Mouse (Mus musculus): ENCODE measurements at regions not wholly inside any gene's neighbourhood (a gene's known extent, or its start where the extent isn't known, plus 50 kb on each side); places are given as distances from the start of the nearest gene placed in this dataset.

DNA sequence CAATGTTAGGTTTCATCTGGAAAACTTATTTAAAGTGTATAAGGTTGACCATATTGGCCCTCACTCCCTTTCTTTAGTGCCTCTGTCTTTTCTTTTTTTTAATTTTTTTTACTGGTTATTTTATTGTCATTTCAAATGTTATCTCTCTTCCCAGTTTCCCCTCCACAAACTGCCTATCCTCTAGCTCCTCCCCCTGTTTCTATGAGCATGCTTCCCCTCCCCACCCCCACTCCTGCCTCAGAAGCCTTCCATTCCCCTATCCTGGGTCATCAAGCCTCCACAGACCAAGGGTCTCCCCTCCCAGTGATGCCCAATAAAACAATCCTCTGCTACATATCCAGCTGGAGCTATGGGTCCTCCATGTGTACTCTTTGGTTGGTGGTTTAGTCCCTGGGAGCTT is 2134.9 kb upstream of the Lrrc6 start:
- H3K36me3 ChIP-seq: no peaks in the 10 kb centered on the region

DNA sequence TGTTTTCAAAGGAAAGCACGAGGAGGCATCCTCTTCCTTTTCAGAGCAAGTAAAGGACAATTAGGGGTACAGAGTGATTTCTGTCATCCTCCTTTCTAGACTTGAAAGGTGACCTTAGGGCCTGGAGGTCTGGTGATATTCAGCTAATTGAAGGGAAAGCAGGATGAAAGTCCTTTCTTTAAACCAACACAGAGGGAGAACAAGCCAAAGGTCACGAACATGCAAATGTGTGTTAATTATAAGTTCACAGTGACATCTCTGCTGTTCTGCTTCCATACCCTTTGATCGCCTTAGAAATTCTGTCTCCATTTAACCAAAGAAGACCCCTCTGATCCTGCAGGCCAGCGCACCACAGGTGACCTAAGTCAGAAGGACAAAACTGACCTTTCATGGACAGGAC is 2126.3 kb upstream of the Lrrc6 start:
- Histone ChIP-seq H3K4me3 (replicated peaks) (no peak overlapping the region), H3K27ac (no peak overlapping the region), H3K4me2 (no peak overlapping the region), H3K4me1 (replicated peaks) (no peaks in the 10 kb centered on the region), H3K27me3 (no peaks in the 10 kb centered on the region), H3K9ac (replicated peaks) (no peak overlapping the region), H3K9me3 (no peaks in the 10 kb centered on the region), H3K36me3 (no peaks in the 10 kb centered on the region)
- no peak for ATAC-seq (ENCODE audit: insufficient number of reproducible peaks, insufficient read depth, low FRiP score, low TSS enrichment, low read depth)
- 60% methylated on average over 4 of the region's 4 CpGs for WGBS

More for the DNA sequence above, 2134.9 kb upstream of the Lrrc6 start:
- no peaks in the 10 kb centered on the region for H3K9me3 ChIP-seq
- no peaks in the 10 kb centered on the region for H3K4me1 ChIP-seq (replicated peaks)
- no peak for ATAC-seq (ENCODE audit: insufficient number of reproducible peaks, insufficient read depth, low FRiP score, low TSS enrichment, low read depth)
- no peak overlapping the region for H3K27ac ChIP-seq
- H3K9ac ChIP-seq (replicated peaks): no peak overlapping the region
- H3K4me2 ChIP-seq: no peak overlapping the region
- H3K27me3 ChIP-seq: no peaks in the 10 kb centered on the region
- H3K4me3 ChIP-seq (replicated peaks): no peak overlapping the region

DNA sequence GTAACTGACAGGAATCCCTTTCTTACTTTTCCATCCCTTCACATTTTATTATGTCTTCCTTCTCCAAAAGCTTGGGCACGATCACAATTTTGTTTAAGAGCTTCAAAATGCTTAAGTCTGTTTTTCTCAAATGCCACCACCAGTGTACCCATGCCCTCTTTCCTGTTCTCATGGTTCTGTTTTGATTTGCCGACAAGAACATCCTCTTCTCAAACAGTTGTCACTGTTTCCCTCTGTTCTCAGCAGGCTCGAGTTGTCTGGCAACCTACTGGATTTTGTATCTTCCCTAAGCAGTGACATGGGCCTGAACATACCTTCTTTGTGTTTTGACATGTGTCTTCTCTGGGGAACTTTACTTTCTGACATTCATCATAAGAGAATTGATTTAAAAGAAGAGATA is 2124.1 kb upstream of the Lrrc6 start:
- H3K27me3 ChIP-seq: no peaks in the 10 kb centered on the region
- no peak overlapping the region for H3K4me3 ChIP-seq (replicated peaks)
- no peaks in the 10 kb centered on the region for H3K4me1 ChIP-seq (replicated peaks)
- H3K36me3 ChIP-seq: no peaks in the 10 kb centered on the region
- no peaks in the 10 kb centered on the region for H3K9me3 ChIP-seq
- no peak overlapping the region for H3K4me2 ChIP-seq
- no peak overlapping the region for H3K9ac ChIP-seq (replicated peaks)
- no peak for ATAC-seq (ENCODE audit: insufficient number of reproducible peaks, insufficient read depth, low FRiP score, low TSS enrichment, low read depth)
- 71% methylated on average over 3 of the region's 3 CpGs for WGBS
- H3K27ac ChIP-seq: no peak overlapping the region

DNA sequence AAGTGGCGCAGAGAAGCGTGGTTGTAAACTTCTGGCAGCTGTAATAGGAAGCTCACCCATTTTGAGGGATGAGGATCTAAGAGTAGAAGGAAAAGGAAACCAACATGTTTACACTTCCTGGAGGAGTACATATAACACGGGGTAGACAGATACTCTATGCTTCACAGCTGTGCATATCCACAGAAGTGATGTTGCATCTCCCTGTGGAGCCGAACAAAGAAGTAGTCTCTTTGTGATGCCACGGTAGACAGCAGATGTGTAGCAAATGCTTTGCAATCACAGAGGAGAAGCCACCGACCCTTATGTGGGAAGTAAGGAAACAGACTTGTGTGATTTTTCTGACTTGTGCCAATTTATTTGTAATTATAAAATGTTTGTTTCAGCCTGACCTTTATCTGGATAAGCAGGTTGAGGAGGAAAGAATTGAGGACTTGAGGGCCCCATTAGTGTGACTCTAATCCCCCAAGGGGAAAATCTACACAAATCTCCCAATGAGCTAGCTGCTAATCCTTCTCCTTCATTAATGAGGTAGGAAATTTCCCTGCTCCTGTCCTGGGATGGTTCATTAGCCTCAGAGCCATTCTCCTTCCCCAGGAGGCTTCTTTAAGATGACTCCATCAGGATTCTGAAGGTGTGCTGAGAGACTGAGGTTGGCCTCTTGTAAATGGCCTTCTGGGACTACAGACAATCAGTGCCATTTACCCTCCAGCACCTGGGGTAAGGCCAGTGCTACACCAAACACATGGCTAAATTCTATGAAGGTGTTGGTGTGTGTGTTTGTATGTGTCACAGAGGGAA is 2119.9 kb upstream of the Lrrc6 start:
- H3K4me2 ChIP-seq: no peak overlapping the region
- no peaks in the 10 kb centered on the region for H3K9me3 ChIP-seq
- no peak overlapping the region for H3K9ac ChIP-seq (replicated peaks)
- ATAC-seq (ENCODE audit: insufficient number of reproducible peaks, insufficient read depth, low FRiP score, low TSS enrichment, low read depth): no peak
- WGBS: 77% methylated on average over 6 of the region's 6 CpGs
- no peaks in the 10 kb centered on the region for H3K4me1 ChIP-seq (replicated peaks)
- no peaks in the 10 kb centered on the region for H3K27me3 ChIP-seq
- no peaks in the 10 kb centered on the region for H3K36me3 ChIP-seq
- no peak overlapping the region for H3K27ac ChIP-seq
- no peak overlapping the region for H3K4me3 ChIP-seq (replicated peaks)

DNA sequence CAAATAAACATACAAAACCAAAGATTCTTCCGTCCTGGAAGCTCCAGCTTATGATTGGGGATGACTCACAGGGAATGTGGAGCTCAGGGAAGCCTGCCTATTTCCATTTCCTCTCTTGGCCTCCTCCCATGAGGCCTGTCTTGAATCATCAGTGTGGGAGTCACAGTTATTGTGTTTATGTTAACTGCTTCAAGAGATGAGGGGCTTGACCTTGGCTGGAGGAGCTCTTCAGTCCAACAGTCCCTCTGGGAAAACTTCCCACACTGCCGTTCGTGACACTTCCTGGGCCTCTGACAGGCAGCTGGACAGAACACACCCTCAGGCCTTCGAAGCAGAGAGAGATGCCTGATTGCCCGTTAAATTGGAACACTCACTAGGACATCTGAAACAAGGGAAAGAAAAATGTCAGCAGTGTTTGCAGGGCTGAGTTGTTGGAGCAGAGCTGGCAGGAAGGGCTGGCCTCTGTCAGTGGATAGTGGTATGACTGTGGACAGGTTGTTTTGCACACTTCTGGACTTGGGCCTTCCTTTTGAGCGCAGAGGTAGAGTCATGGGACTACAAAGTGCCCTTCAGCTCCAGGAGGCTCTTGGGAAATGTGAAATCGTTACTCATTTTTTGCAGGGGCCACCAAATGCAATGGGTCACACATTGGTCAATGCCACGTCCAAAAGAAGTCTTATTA is 2105.5 kb upstream of the Lrrc6 start:
- 57% methylated on average over 8 of the region's 8 CpGs for WGBS
- Histone ChIP-seq H3K27me3 (no peaks in the 10 kb centered on the region), H3K27ac (no peak overlapping the region), H3K4me1 (replicated peaks) (no peaks in the 10 kb centered on the region), H3K4me2 (no peak overlapping the region), H3K9me3 (no peaks in the 10 kb centered on the region), H3K9ac (replicated peaks) (no peak overlapping the region), H3K36me3 (no peaks in the 10 kb centered on the region), H3K4me3 (replicated peaks) (no peak overlapping the region)
- ATAC-seq (ENCODE audit: insufficient number of reproducible peaks, insufficient read depth, low FRiP score, low TSS enrichment, low read depth): no peak

DNA sequence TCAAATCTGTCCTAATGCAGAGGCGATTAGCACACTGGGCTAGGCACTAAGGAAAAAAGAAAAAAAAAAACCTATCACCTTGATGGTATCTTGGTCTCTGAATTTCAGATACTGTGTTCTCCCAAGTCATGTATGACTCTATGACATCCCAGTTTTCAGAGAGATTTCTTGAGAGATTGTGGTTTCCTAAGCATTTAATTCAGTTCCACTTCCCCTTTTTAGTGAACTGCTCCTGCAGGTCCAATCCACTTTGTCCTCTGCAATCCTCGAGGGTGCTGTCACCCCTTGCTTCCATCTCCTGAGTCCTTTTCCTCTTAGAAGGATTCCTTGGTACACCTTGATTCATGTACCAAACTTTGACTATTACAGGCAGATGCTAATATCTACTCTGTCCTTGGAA is 2104.8 kb upstream of the Lrrc6 start:
- no peak overlapping the region for H3K27ac ChIP-seq
- no peaks in the 10 kb centered on the region for H3K27me3 ChIP-seq
- ATAC-seq (ENCODE audit: insufficient number of reproducible peaks, insufficient read depth, low FRiP score, low TSS enrichment, low read depth): no peak
- H3K4me1 ChIP-seq (replicated peaks): no peaks in the 10 kb centered on the region
- H3K4me3 ChIP-seq (replicated peaks): no peak overlapping the region
- no peaks in the 10 kb centered on the region for H3K36me3 ChIP-seq
- no peak overlapping the region for H3K9ac ChIP-seq (replicated peaks)
- no peaks in the 10 kb centered on the region for H3K9me3 ChIP-seq
- H3K4me2 ChIP-seq: no peak overlapping the region
- WGBS: 79% methylated on average over 2 of the region's 2 CpGs

DNA sequence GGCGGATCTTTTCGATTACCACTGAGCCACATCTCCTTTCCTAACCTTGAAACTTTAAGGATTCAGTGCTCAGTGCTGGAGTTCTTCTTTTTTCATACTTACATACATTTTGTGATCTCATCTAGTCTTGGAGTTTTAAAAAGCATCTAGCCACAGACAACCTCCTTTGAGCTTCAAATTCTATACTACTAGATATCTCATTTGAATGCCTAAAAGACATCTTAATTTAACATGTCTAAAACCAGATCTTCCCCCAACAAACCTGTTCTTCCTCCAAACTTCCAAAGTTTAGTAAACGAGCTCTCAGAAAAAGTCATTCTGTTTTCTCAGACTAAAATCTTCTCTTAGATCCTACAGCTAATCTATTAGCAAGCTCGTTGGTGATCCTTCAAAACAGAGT is 2081.5 kb upstream of the Lrrc6 start:
- H3K36me3 ChIP-seq: no peaks in the 10 kb centered on the region
- WGBS: 80% methylated on average over 4 of the region's 4 CpGs
- ATAC-seq (ENCODE audit: insufficient number of reproducible peaks, insufficient read depth, low FRiP score, low TSS enrichment, low read depth): no peak

DNA sequence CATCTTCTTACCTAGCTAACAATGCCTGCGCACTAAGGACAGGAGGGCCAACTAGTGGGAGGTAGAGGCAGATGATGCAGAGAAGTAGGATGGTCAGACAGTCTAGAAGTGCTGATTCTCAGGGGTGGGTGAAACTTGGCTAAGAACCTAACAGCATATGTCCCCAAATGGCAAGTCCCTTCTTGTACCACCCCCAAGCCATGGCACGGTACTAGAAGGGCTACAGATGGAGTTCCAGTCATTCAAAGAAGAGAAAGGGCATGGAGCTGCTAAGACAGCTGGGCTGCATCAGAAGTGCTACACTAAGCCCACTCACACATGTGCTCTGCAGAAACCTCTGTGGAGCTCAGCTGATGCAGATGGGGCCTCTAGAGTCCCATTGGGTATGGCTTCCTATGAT is 2078.8 kb upstream of the Lrrc6 start:
- Histone ChIP-seq H3K4me1 (replicated peaks) (no peaks in the 10 kb centered on the region), H3K27ac (no peak overlapping the region), H3K4me2 (no peak overlapping the region), H3K27me3 (no peaks in the 10 kb centered on the region), H3K36me3 (no peaks in the 10 kb centered on the region), H3K9ac (replicated peaks) (no peak overlapping the region), H3K9me3 (no peaks in the 10 kb centered on the region), H3K4me3 (replicated peaks) (no peak overlapping the region)
- no peak for ATAC-seq (ENCODE audit: insufficient number of reproducible peaks, insufficient read depth, low FRiP score, low TSS enrichment, low read depth)
- 93% methylated on average over 2 of the region's 2 CpGs for WGBS

More for the DNA sequence above, 2081.5 kb upstream of the Lrrc6 start:
- no peaks in the 10 kb centered on the region for H3K27me3 ChIP-seq
- H3K9me3 ChIP-seq: no peaks in the 10 kb centered on the region
- no peaks in the 10 kb centered on the region for H3K4me1 ChIP-seq (replicated peaks)
- no peak overlapping the region for H3K4me3 ChIP-seq (replicated peaks)
- no peak overlapping the region for H3K27ac ChIP-seq
- H3K4me2 ChIP-seq: no peak overlapping the region
- H3K9ac ChIP-seq (replicated peaks): no peak overlapping the region

DNA sequence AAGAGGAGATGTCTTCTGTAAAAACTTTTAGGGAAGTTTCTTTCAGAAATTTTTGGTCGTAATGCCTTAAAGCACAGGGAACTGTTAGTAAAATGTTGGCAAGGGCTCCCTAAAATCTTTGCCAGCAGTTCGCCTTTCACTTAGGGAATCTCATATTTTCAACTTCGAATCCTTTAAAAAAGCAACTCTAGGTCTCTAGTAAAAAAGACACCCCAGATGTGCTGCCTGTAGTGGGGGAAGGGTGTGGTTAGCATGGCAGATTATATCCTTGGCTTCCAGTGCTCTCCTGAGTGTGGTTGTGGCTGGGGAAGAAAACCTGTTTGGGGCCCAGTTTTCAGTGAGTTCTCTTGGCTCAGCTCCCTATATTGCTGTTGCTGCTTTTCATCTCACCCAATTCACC is 2059.9 kb upstream of the Lrrc6 start:
- Histone ChIP-seq H3K27ac (no peak overlapping the region), H3K4me3 (replicated peaks) (no peak overlapping the region), H3K4me1 (replicated peaks) (no peaks in the 10 kb centered on the region), H3K36me3 (no peaks in the 10 kb centered on the region), H3K4me2 (no peak overlapping the region), H3K27me3 (no peaks in the 10 kb centered on the region), H3K9me3 (no peaks in the 10 kb centered on the region), H3K9ac (replicated peaks) (no peak overlapping the region)
- ATAC-seq (ENCODE audit: insufficient number of reproducible peaks, insufficient read depth, low FRiP score, low TSS enrichment, low read depth): no peak
- 82% methylated on average over 3 of the region's 3 CpGs for WGBS

DNA sequence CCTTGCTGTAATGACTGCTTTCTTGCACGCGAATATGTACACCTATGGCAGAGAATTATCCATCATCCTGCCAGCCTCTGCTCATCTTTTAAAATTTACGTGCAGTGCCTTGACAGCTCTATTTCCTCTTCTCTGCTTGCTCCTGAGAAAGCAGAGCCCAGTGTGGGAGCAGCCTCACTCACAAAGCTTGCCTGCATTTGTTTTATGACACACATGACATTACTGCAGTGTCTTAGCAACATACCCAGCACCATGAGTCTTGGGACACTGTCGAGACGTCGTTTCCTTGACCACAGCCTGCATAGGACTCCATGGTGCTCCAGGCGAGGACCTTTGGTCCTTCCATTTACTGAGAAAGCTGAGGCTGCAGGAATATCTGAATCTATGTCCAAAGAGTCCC is 2055.4 kb upstream of the Lrrc6 start:
- H3K27ac ChIP-seq: no peak overlapping the region
- no peak overlapping the region for H3K4me3 ChIP-seq (replicated peaks)
- no peaks in the 10 kb centered on the region for H3K36me3 ChIP-seq
- no peak for ATAC-seq (ENCODE audit: insufficient number of reproducible peaks, insufficient read depth, low FRiP score, low TSS enrichment, low read depth)
- 70% methylated on average over 7 of the region's 7 CpGs for WGBS
- no peak overlapping the region for H3K9ac ChIP-seq (replicated peaks)
- no peaks in the 10 kb centered on the region for H3K27me3 ChIP-seq
- H3K4me2 ChIP-seq: no peak overlapping the region
- no peaks in the 10 kb centered on the region for H3K4me1 ChIP-seq (replicated peaks)
- H3K9me3 ChIP-seq: no peaks in the 10 kb centered on the region

DNA sequence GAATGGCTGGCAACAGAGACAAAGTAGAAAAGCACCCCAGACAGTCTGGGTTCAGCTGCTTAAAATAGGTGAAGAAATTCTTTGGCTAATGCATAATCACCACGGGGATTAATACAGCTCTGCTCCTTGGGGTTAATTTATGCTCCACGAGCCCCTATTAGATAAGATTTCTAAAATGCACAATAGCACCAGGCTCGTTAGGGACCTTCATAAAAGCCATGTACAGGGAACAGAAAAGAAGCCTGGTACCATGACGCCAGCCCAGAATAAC is 2035.3 kb upstream of the Lrrc6 start:
- Histone ChIP-seq H3K36me3 (no peaks in the 10 kb centered on the region), H3K9ac (replicated peaks) (no peak overlapping the region), H3K27me3 (no peaks in the 10 kb centered on the region), H3K4me3 (replicated peaks) (no peak overlapping the region), H3K4me2 (no peak overlapping the region), H3K4me1 (replicated peaks) (no peaks in the 10 kb centered on the region), H3K9me3 (no peaks in the 10 kb centered on the region), H3K27ac (no peak overlapping the region)
- 69% methylated on average over 4 of the region's 4 CpGs for WGBS
- no peak for ATAC-seq (ENCODE audit: insufficient number of reproducible peaks, insufficient read depth, low FRiP score, low TSS enrichment, low read depth)

Data from limb, embryonic 12.5 days (tissue).